Mouse (Mus musculus) cerebellum, adult 8-10 months (tissue): ENCODE data around the gene Styk1.
A peak's percentile ranks its signal among the peaks of the same experiment; 100 is the strongest.
"Not testable (repeated sequence)": the region's sequence is repeated elsewhere in the genome, so short reads cannot be mapped to it uniquely, and the experiment has no call there.

ENCODE experiments used
- DNase-seq: peaks from one replicate; pipeline ENCODE4 v3.0.0; 2022

Gene Styk1

GRCm38 (mm10) chr6:131290430-131290829 lies 63.0 kb downstream of the Styk1 start:
- peak; percentile 13 for DNase-seq

GRCm38 (mm10) chr6:131278160-131278559 lies 75.2 kb downstream of the Styk1 start:
- not testable (repeated sequence) for DNase-seq

GRCm38 (mm10) chr6:131276659-131277058 lies 76.7 kb downstream of the Styk1 start:
- no peak for DNase-seq

- no peak for DNase-seq
Measured at GRCm38 (mm10) chr6:131272311-131272710, 81.1 kb downstream of the Styk1 start.

GRCm38 (mm10) chr6:131270312-131270711 lies 83.1 kb downstream of the Styk1 start:
- DNase-seq, result no peak

GRCm38 (mm10) chr6:131269599-131269998 lies 83.8 kb downstream of the Styk1 start:
- DNase-seq, result no peak

- DNase-seq, result no peak
Measured at GRCm38 (mm10) chr6:131264175-131264574, 89.2 kb downstream of the Styk1 start.

- no peak for DNase-seq
Measured at GRCm38 (mm10) chr6:131262778-131263177, 90.6 kb downstream of the Styk1 start.

- DNase-seq, result no peak
Measured at GRCm38 (mm10) chr6:131262009-131262408, 91.4 kb downstream of the Styk1 start.
